Mouse (Mus musculus) liver, postnatal 0 days (tissue): ENCODE data around the gene Dtnbp1.

ENCODE experiments used
- CTCF ChIP-seq: sonication (generic); IDR thresholded peaks from 2 replicates; pipeline ENCODE4 v1.5.1; 2016; ENCODE audit warnings: antibody characterized with exemption, low read depth
- EP300 ChIP-seq: IDR thresholded peaks from 2 replicates; pipeline ENCODE4 v1.6.1; 2016; ENCODE audit warnings: antibody characterized with exemption, low read depth, mild to moderate bottlenecking

- TF ChIP-seq CTCF (no peak), EP300 (no peak)
Observed at GRCm38 (mm10) chr13:44979433-44979832, 22.5 kb downstream of the Dtnbp1 start.
